Mouse (Mus musculus) lung, postnatal 14 days (tissue): ENCODE measurements around the gene Rap2b.

Experiments
- DNase-seq: peaks from one replicate; pipeline ENCODE4 v3.0.0; 2021

The Rap2b gene

DNA sequence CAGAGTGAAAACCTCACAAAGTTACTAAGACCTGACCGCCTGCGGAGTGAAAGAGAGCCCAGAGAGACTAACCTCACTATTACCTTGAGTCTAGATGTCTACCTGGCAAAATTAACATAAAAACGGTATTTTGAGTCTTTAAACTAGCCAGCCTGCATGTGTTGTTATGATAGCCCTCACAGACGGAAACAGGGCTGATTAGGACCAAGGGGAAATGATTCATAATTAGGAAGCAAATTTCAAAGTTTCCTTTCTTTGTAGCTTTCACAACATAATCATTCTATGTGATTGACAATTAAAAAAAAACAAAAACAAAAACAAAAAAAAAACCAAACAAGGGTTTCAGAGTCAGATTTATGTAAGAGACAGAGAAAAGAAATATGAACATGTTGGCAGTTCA is 24.9 kb downstream of the Rap2b start:
- no peak for DNase-seq

DNA sequence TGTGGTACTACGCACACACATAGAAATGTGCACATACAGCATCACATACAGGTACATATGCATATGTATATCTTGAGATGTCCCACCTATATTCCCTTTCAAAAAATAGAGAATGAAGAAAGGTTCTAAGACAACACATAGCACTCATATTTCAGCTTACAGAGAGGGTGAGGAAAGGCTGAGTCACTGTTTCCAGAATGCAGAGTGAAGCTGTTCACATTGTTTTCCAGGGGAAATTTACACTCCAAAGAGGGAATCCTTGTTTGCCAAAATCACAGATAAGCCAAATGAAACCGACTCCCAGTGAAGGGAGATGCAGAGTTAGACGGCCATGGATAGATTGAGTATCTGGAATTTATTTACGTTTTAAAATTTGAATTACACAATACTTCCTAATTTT is 30.1 kb downstream of the Rap2b start:
- no peak for DNase-seq

DNA sequence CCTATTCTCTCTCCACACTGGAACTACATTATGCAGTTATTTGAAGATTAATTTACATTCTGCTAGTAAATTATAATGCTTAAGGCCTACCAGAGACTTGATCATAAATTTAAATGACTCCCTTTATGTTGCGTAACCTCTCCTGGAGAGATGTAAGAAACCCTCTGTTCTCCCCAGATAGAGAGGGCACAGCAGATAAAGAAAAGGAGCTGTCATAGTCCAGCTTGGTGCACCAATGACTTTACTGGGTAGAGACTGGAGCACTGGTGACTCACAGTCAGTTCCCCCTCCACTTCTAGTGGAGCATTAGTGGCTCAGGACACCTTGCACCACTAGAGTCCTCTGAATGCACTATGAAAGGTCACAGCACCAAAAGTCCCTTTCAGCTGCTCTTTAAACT is 31.4 kb downstream of the Rap2b start:
- DNase-seq = no peak

DNA sequence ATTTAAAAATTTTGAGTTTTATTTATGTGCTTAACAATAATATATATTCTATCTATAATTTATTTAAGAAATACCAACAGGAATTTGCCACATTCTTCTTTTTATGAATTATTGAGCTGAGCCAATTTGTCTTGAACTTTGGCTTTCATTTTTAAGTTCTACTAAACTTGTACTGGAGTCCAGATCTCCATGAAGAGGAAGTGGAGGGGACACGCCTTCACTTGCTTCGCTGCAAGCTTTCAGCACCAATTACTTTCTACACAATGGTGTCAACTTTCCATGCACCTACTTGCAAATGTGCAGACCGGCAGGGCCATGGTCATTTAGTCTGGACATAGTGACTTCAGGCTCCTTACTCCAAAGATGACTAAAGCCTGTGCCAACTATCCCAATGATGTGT is 32.1 kb downstream of the Rap2b start:
- DNase-seq = no peak

DNA sequence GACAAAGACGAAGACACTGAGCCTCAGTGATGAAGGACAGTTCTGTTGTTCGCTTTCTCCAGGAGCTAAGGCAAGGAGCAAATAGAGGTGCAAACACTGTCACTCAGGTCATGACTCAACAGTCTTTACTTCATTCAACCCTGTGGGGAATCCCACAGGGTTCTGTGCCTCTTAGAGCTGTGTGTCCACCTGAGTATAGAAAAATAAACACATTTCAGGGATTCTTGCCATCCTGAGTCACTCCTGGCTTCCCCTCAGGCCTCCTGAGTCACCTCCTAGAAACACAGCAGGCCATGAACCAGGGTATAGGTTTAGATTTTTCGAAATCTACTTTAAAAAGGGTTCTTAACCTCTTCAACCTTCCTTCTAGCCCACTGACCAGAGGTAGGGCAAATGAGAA is 33.9 kb downstream of the Rap2b start:
- no peak for DNase-seq

DNA sequence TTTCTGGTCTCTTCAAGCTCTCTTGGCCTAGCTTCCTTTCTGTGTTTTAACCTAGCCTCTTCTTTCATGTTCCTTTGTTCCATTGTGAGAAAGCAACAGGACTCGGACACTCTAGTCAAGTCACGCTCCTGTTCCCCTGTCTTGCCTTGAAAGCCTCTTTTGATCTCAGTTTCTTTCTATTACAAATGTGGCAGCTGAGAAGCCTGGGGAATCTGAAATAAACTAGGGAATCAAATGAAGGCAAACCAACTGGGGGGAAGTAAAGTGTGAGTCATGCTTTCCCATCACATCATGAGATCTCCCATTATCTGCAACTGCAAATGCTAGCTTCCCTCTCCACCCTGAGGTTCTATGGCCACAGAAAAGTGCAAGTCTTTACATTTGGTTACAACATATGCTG is 35.3 kb downstream of the Rap2b start:
- DNase-seq = no peak

DNA sequence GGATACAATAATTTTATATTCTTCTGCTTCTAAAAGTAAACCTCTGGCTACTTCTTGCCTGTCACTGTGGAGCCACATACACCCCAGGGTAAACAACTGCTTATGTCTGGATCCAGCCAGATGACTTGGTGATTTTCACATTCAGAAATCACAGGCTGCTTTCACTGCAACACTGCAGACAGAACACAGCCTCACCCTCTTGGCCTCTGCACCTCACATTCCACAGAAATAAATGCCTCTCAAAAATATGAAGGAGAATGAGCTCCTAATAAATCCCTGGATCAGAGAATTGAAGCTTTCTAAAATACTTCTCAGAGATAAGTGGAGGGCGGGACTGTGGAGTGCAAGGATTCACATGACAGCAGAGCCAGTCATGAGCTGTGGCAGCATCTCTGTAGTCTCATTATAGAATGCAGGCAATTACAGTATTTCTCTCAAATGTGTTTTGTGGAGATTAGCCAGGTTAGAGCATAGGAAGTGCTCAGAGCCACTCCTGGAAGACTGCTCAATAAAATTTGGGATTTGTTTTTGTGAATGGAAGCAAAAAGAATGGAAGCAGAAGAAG is 39.5 kb downstream of the Rap2b start:
- DNase-seq = no peak

DNA sequence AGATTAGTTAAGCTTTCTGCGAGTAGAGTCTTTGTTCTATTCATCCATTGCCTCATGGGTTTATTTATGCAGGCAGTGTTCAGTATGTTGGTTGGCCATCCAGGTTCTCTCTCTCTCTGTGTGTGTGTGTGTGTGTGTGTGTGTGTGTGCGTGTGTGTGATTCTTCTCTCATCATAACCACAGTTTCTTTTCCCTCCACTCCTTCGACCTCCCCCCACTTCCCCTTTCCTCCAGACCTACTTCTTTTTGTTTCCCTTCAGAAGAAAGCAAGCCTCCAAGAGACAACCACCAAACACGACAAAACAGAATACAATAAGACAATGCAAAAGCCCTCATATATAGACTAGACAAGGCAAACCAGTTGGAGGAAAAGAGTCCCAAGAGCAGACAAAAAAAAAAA is 45.5 kb downstream of the Rap2b start:
- no peak for DNase-seq

DNA sequence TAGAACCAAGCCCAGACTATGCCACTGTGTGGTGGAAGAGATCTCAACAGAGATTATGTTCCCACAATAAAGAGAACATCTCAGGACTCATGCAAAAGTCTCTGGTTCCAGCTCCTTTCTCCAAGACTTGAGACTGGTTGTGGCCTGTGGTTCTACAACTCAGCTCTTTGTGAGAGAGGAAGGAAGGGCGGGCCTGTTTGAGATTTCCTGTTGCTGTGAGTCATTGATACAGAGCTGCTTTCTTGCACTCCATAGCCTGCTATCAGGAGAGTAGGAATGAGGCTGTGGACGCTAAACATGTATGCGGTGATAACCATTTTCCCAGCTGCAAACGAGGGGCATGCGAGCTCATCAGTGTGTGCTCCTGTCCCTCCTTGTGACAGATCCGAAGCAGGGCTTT is 48.2 kb downstream of the Rap2b start:
- peak; percentile 6 for DNase-seq

DNA sequence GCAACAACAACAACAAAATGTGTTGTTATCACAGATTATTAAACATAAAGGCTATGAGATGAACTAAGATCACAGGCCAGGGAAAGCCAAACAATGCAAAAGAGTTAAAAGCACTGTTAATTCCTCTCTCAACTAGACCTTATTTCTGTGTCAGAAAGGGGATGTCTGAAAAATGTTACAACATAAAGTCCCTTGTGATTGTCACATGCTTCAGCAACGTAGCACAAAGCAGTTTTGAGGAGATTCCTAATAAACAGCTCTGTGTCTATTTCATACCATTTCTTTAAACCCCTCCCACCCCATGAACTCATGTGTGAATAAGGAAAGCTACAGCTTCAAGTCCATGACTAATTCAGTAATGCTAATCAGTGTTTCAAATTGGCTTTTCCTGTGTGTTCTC is 54.4 kb downstream of the Rap2b start:
- no peak for DNase-seq
